19 mouse cellular contexts compared by ENCODE assay signal in genomic region chr15:24039174-24039573, GRCm38 (mm10).
DNase-seq lines count a peak whose midpoint lies in the region; ATAC-seq and TF ChIP-seq lines count a peak whose summit lies in the region.
"Had no signal": no experiment of that assay in that cellular context is flagged by ENCODE, and none has a peak within 500 bp of the region (broad histone marks: within the 10 kb centered on the region; RNA-seq: fewer than 3 reads in every experiment).

No protein-coding gene starts in this region.

- no peaks in the 10 kb centered on the region for H3K36me3 ChIP-seq in forebrain, postnatal 0 days (ENCODE audit: insufficient read depth)
- no peaks in the 10 kb centered on the region for H3K36me3 ChIP-seq in forebrain, embryonic 11.5 days (ENCODE audit: control insufficient read depth, insufficient read depth, low read length)
- H3K36me3 ChIP-seq: embryonic facial prominence, embryonic 10.5 days; hindbrain, embryonic 13.5 days had no signal

- H3K27me3 ChIP-seq in forebrain, postnatal 0 days (ENCODE audit: insufficient read depth, low read length) = no peaks in the 10 kb centered on the region
- H3K27me3 ChIP-seq in forebrain, embryonic 11.5 days (ENCODE audit: control insufficient read depth, insufficient read depth, low read length) = no peaks in the 10 kb centered on the region
- H3K27me3 ChIP-seq: hindbrain, embryonic 13.5 days had no signal

- H3K4me2 ChIP-seq in forebrain, postnatal 0 days (ENCODE audit: low read depth) = no peak overlapping the region
- H3K4me2 ChIP-seq in forebrain, embryonic 11.5 days (ENCODE audit: low read depth, low read length, severe bottlenecking) = no peak overlapping the region
- H3K4me2 ChIP-seq: hindbrain, embryonic 13.5 days had no signal

- no peaks in the 10 kb centered on the region for H3K4me1 ChIP-seq in forebrain, postnatal 0 days (ENCODE audit: insufficient read depth)
- H3K4me1 ChIP-seq in forebrain, embryonic 11.5 days (replicated peaks; ENCODE audit: control insufficient read depth, insufficient read depth, low read length) = no peaks in the 10 kb centered on the region
- H3K4me1 ChIP-seq: embryonic facial prominence, embryonic 10.5 days had no signal

- H3K9ac ChIP-seq in forebrain, postnatal 0 days = no peak overlapping the region
- H3K9ac ChIP-seq in forebrain, embryonic 11.5 days (ENCODE audit: low read length) = no peak overlapping the region
- H3K9ac ChIP-seq: hindbrain, embryonic 13.5 days; liver, postnatal 0 days had no signal

- no peak for TF ChIP-seq CTCF in forebrain, postnatal 0 days (IDR thresholded peaks at IDR 0.05; ENCODE audit: low read depth)
- no peak for TF ChIP-seq CTCF in layer of hippocampus, adult 2 months (conservative IDR thresholded peaks at IDR 0.05)

- H3K4me3 ChIP-seq in forebrain, postnatal 0 days (ENCODE audit: low read depth, low read length) = no peak overlapping the region
- no peak overlapping the region for H3K4me3 ChIP-seq in forebrain, embryonic 11.5 days (ENCODE audit: low read depth, low read length)
- no peak overlapping the region for H3K4me3 ChIP-seq in layer of hippocampus, adult 2 months
- H3K4me3 ChIP-seq: embryonic facial prominence, embryonic 10.5 days; erythroblast, embryonic 14.5 days; hindbrain, embryonic 13.5 days had no signal

- WGBS in forebrain, postnatal 0 days = 71% methylated on average over 5 of the region's 5 CpGs
- 83% methylated on average over 5 of the region's 5 CpGs for WGBS in forebrain, embryonic 11.5 days

- no peak for ATAC-seq in forebrain, postnatal 0 days
- ATAC-seq in forebrain, embryonic 11.5 days (replicated peaks; ENCODE audit: low FRiP score) = no peak
- ATAC-seq in inflammation-experienced regulatory T-cells, adult 6 months = no peak
- ATAC-seq: forebrain, embryonic 16.5 days; intestine, postnatal 0 days; liver, postnatal 0 days had no signal

- peak; percentile 5 for DNase-seq in forebrain, postnatal 0 days
- DNase-seq in forebrain, embryonic 11.5 days (ENCODE audit: low spot score) = no peak
- peak; percentile 25 to 27 for DNase-seq in right cerebral cortex, postnatal 10 days (ENCODE audit: low spot score in 2 of 2)
- no peak for DNase-seq in right cerebral cortex, postnatal 25 days
- DNase-seq in layer of hippocampus, adult 2 months (ENCODE audit: low spot score in 2 of 2) = peak; percentile 62 to 65
- peak; percentile 34 for DNase-seq in telencephalon, adult 2 months (ENCODE audit: low read depth, low spot score)
- DNase-seq in embryo, embryonic 10 days (ENCODE audit: low spot score) = no peak
- DNase-seq: adrenal gland, postnatal 25 days; heart, adult 11 months; kidney, postnatal 25 days; liver, postnatal 0 days; midbrain, embryonic 14.5 days; thymus, adult 2 months had no signal

- H3K27ac ChIP-seq in forebrain, postnatal 0 days (ENCODE audit: low read depth, low read length) = no peak overlapping the region
- H3K27ac ChIP-seq in forebrain, embryonic 11.5 days (ENCODE audit: low read depth, low read length) = no peak overlapping the region
- H3K27ac ChIP-seq in layer of hippocampus, adult 2 months = no peak overlapping the region
- H3K27ac ChIP-seq: embryonic facial prominence, embryonic 10.5 days; hindbrain, embryonic 13.5 days had no signal

- H3K9me3 ChIP-seq in forebrain, postnatal 0 days (ENCODE audit: low read length) = no peaks in the 10 kb centered on the region
- no peaks in the 10 kb centered on the region for H3K9me3 ChIP-seq in forebrain, embryonic 11.5 days (ENCODE audit: control insufficient read depth, low read length)
- H3K9me3 ChIP-seq: embryonic facial prominence, embryonic 10.5 days; hindbrain, embryonic 13.5 days had no signal

Comparison
In these comparisons a context has a peak if more than half of its experiments do, and no peak if none do; other contexts are left out.
1. DNase-seq: peak in forebrain, postnatal 0 days (single experiment), right cerebral cortex, postnatal 10 days (2 of 2), layer of hippocampus, adult 2 months (2 of 2) and telencephalon, adult 2 months (single experiment); none in forebrain, embryonic 11.5 days (single experiment), right cerebral cortex, postnatal 25 days (single experiment) and embryo, embryonic 10 days (single experiment).